Mouse (Mus musculus) spleen, postnatal 10 days (tissue): ENCODE measurements at regions not wholly inside any gene's neighbourhood (a gene's known extent, or its start where the extent isn't known, plus 50 kb on each side); places are given as distances from the start of the nearest gene placed in this dataset.
A peak's percentile ranks its signal among the peaks of the same experiment; 100 is the strongest.

Source experiments
- DNase-seq, 2 experiments: peaks; one replicate each; pipeline ENCODE4 v3.0.0; 2021 to 2022; ENCODE audit warnings: low spot score in 2 of 2

DNA sequence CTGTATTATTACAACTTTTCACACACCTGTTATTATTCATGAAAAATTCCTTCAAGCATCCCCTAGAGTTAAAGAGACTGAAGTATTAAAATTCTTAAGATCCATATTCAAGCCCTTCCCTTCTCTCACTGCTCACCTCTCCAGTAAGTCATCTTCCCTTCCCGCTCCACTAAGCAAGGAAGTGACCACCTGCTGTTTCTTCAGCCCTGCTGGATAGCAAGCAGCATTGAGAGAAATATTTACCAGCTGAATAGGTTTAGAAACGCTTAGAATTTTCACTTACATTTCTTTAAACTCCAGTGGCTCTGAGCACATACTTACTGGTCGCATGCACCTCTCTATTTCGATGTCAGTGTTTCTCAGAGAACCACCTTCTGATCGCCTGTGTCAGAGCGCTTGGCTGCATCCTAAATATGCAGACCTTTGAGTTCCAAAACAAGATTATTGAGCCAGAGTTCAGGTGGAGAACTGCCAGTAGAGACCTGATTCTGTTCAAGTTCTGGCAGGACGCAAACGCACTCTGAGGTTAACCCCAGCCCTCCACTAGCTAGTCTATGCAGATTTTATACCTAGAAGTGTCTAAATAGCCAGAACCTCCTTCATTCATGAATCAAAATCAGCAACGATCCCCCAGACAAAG lies 314.9 kb downstream of the Mllt3 start:
- no peak for DNase-seq

DNA sequence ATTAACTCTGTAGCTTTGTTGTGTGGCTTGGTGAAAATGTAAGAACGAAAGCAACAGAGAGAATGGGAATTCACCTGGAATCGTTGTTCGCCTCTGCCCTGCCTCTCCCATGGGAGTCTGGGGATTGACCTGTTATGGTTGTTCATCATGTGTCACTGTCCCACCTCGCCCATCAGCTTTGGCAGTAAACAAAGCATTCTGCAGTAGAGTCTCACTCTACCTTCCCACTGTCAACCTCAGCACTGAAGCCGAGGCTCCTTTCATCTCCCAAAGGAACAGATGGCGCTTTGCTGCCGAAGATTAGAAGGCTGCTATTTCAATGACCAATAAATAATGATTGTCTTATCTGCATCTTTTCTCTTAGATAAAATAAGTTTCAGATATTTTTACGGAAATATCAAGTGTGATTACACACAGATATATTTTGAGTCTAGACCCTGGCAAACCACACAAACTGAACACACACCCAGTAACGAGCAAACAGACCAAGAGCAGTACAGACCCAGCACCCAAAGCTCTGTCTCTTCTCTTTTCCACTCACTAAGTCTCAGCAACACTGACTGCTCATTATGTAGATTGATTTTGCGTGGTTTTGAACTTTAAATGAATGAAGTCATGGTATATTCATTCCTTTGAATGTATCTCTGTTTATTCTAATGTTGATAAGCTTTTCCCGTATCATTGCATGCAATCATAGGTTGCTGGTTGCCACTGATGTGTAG lies 317.8 kb downstream of the Mllt3 start:
- DNase-seq, result no peak

DNA sequence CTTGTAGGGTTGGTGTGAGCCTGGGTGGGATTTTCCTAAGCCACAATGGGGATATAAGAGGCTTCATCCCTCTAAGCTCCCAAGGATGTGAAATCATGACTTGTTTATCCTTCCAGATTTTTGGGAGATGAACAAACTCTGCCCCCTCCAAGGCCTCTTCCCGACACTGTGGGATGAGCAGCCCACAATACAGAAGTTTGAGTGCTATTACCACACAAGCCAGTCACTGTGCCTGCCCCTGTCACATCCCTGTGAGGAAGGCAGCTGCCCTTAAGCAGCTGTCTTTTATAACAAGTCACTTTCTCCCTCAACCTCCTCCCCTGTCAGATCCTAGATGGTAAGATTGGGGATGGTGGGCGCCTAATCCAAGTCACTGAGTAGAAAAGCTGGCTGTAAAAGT lies 320.5 kb downstream of the Mllt3 start:
- DNase-seq, result no peak

DNA sequence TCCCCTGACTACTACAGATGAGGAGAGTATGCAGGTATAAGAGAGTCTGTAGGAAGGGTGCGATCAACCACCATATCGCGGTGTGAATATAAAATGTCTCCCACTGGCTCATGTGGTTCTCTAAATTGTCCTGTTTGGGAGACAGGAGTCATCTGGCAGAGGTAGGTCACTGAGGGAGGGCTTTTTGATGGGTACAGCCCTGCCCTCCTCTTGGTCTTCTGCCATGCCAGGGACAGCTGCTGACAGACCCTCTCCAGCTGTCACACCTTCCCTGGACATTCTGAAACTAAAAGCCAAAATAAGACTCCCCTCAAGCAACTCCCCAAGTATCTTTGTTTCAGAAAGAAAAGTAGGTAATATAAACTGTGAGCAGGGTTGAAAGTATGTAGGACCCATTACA lies 320.9 kb downstream of the Mllt3 start:
- no peak for DNase-seq

DNA sequence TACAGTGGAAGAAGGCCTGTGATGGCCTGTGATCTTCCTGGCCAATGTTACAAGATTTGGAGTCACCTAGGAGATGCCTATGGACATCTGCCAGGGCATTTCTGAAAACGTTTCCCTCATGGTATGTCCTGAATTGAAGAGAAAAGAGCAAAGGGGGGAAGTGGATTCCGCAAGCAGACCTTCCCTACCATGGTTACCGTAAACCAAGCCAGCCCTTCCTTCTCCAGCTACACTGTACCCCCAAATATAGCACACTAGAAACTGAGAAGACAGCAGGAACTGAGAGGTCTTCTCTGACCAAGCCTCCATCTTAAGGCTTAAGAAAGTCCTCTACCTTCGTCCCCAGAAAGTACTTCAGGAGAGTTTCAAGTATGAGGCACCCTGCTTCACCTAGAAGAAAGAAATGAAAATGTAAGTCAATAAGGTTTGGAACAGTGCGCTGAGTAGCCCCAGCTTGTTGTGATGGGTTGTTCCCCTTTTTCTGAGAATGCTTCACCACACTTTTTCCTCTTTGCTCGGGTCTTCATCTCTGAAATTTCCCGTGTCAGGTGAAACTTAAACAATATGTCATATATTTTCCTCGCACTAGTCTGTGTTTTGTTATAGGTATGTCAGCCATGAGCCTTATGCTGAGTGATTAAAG lies 321.9 kb downstream of the Mllt3 start:
- no peak for DNase-seq

DNA sequence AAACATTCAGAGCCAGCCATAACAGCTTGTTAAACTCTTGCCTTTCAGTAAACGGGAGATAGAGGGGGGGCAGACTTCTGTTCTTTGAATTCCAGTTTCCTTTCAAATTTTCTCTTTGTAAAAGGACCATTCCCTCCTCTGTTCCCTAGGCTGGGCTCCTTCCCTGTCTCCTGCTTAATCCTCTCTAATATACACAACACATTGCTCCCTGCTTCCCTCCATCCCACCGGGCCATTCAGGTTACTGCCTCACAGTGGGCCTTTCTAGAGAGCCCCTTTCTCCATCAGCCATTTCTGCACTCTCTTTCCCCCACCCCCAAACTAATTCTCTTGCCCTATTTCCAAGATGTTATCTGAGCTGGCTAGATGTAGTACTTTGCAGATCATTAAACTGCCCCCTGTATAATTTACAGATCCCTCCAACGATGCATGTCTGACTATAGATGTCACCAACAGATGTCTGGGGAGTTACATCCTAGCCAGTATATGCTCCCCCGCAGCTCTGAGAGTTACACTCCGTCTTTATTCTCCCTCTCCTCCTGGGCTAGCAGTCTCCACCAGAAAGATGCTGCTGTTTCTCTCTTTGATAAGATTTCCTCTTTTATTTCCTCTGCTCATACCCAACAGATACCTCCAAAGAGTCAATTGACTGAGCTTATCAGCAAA lies 324.1 kb downstream of the Mllt3 start:
- no peak for DNase-seq

DNA sequence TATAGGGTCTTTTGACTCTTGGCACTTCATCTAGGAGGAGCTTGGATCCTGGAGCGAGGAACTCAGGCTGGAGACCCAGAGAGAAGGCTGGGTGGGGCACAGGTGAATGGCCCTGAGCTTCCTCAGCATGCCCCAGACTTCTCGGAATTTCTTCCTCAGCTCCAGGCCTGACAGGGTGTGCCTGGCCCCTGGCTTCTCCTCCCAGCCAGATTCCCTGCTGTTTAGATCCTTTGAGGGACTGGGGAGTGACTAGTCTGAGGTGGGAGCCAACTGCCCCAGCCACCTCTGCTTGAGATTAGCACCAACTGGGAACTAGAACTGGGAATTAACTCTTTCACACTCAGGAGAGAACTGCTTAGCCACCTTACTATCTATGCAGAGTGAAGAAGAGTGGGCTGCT lies 325.8 kb downstream of the Mllt3 start:
- no peak for DNase-seq

DNA sequence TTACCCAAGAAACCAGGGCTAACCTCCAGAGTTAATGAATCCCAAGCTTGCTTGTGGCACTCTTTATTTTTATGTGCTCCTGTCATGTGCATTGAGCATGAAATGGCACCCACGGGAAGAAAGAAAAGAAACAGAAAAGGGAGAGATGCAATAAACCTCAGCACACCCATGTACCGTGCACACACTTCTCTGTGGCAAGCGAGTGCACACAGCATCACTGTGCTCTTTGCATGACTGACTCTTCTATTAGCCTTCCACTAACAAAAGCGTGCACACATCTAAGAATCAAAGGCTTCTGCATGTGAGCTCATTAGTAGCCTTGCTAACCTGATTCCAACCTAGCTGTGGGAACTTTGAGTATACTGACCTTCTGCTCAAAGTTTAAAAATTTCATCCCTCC lies 330.3 kb downstream of the Mllt3 start:
- DNase-seq, result no peak

DNA sequence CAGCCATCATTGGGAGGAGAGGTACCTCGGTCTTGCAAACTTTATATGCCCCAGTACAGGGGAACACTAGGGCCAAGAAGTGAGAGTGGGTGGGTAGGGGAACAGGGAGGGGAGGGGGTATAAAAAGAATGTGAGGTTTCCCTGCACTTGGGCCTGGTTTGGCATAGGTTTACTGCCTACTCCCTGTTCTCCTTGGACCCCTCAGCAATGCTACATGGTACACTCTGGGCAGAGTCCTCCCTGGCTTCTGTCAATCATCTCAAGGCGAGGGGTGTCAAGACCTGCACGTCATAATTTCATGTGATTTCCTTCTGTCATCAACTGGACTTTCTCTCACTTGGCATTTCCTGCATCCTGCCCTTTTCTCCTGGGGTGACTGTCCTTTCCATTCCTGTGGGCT lies 330.9 kb downstream of the Mllt3 start:
- no peak for DNase-seq

DNA sequence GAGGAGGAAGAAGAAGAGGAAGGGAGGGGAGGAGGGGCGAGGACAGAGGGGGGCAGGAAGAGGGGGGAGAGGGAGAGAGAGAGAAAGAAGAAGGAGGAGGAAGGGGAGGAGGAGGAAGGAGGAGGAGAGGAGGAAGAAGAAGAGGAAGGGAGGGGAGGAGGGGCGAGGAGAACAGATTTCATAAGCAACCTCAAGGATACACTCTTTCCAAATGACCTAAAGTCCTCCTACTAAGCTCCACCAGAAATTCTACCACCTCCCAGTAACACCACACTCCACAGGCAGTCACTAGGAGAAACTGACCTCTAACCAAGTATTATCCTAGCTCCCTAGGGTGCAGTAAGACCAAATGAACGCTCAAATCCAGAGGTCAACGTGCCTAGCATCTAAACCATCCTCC lies 332.1 kb downstream of the Mllt3 start:
- no peak for DNase-seq

DNA sequence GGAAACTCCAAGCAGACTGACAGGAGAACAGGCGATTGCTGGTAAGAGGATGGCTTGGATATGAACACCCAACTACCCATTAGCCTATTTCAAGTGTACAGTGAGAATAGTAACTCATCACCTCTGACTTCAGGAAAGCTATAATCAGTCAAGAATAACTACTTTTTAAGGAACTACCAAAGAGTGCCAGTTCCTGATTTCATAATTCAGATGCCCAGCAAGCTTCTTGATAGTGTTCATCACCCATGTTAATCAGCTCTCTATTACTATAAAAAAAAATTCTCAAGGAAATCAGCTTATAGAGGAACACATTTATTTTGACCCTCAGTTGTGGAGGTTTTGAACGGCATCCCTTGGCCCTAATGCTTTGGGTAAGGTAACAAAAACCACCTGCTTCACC lies 332.7 kb downstream of the Mllt3 start:
- no peak for DNase-seq

DNA sequence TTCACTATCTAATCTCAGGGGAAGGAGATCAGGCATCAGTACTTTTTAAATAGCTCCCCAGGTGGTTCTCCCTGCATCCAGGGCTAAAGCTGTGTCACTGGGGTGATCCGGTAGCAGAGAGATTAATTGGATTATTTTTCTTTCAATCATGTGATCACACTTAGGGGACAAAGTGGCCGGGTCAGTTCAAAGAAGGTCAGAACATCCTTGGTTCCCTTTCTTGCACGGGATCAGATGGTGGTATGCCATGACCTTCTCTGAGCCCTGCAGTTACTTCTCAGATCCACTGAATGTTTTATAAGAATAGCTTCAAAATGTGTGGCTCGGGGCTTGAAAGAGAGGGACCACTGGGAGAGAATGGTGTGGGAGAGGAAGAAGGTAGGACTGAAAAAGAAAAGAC lies 333.6 kb downstream of the Mllt3 start:
- DNase-seq, result no peak

DNA sequence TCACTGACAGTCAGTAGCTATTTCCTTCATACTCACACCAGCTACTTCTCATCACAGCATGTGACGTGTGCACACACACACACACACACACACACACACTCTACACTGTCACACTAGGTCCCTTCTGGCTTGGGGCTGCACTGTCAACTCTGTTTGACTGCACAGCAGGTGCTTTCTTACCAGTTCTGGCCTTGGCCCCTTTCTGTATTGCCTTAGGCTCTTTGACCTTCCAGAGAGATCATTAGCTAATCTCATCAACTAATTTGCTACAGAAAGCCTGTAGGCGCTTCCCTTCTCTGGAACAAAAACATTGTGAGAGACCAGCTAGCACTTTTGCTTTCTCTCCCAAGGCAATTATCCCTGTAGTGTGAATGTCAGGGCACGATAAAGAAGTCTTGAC lies 334.4 kb downstream of the Mllt3 start:
- DNase-seq, result no peak

DNA sequence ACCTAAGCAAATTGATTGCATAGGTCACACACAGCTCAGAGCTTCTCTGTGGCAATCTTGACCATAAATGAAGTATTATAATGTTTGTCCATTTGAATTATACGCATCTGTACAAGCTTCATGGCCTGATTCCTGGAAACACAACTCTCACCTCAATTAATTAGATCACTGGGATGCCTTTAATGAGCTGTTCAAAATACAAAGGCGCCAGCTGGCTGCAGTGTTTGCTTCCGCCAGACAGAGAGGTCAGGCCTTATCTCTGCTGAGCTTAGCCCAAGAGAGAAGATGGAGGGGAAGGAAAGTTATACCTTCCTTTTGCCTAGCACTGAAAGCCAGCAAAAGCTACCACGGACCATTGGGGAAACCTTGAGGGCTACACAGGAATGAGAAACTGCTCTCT lies 336.2 kb downstream of the Mllt3 start:
- no peak for DNase-seq

DNA sequence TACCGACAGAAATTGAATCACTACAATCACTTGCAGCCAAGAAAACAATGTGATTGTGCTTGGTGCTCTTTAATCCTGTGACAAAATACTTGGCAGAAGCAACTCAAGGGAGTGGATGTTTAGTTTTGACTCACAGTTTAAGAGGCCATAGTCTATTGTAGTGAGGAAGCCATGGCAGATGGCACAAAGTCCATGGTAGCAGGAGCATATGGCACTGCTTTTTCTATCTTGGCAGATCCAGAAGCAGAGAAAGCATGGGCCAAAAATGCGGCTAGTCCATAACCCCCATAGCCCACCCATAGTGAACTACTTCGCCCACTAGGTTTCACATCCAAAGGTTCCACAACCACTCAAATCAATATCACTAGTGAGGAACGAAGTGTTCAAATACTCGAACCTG lies 337.4 kb downstream of the Mllt3 start:
- DNase-seq, result no peak

DNA sequence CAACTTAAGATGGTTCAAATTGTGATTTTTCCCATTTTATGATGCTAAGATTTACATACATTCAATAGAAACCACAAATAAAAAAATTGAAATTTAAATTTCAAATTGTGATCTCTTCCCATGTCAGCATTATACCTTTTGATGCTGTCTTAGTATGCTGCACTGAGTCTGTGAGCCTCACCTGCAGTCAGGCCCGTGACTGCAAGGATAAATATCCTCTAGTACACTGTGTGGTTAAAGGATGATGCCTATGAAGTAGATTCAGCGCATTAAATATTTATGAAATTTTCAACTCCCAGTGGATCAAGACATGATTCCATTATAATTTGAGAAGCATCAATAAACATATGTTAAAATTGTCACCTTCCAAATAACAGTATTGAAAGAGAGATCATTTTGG lies 340.4 kb downstream of the Mllt3 start:
- DNase-seq, result no peak

DNA sequence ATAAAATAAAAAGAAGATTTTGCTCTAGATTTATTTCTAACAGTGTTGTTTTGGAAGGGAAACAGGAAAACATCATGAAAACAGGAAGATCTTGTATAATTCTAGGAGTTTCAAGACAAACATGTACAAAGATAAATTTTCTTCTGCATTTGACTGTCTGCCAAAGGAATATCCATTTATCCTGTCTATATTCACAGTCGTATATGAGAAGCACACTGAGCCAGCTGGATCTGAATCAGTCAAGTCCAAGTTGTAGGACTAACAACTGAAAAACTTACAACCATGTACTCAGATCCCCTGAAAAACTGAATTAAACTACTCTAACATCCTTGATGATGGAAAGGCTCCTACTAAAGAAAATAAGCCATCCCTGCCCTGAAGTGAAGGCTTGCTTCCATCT lies 348.2 kb downstream of the Mllt3 start:
- DNase-seq, result no peak

DNA sequence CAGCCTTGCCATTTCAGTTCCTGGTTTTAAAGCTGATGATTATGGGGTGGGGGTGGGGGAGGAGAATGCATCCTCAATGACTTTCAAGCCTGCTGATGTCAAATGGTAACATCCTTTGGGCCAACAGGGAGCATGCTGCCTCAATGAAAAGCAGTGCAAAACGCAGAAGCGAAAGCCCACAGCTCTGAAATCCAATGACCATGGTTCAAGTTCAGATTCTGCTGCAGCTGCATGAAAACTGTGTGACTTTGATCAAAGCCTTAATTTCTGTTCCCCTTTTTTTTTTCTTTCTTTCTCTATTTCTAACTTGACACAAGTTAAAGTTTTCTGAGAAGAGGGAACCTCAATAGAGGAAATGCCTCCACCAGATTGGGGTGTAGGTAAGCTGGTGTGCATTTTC lies 350.4 kb downstream of the Mllt3 start:
- peak in 1 of 2 experiments; percentile 14 for DNase-seq

DNA sequence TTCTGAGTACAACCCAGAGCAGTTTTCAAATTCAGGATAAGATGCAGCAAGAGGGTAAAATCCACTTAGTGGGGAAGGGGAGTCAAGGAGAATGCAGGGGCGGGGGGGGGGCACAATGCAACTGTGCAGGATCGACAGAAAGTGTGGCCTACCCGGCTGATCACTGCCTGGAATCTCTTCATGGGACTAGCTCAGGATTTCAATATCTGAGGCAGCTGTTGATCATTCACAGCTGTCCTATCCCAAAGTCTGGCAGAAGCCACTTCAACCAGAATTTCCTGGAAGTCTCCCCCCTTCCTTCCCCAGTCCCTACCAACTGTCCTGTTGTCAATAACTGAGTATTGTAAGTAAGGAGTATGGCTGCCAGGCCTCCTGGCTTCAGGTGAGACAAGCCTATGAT lies 362.1 kb downstream of the Mllt3 start:
- DNase-seq, result no peak

DNA sequence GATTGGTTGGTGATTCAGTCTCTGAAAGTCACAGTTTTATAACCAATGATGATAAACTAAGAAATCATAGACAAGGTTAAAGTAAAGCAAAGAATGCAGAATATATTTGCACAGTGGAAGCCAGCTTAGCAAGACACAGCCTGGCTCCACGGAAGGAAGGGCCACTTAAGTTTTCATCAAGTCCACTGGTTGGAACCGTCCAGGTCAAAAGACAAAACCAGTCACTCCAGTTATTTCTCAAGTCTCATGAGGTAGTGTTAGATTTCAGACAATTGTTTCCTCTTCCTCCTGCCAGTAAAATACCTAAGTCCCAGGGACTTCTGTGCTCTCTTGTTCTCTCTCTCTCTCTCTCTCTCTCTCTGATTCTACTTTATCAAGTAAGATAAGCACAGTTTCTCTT lies 363.0 kb downstream of the Mllt3 start:
- DNase-seq, result no peak

DNA sequence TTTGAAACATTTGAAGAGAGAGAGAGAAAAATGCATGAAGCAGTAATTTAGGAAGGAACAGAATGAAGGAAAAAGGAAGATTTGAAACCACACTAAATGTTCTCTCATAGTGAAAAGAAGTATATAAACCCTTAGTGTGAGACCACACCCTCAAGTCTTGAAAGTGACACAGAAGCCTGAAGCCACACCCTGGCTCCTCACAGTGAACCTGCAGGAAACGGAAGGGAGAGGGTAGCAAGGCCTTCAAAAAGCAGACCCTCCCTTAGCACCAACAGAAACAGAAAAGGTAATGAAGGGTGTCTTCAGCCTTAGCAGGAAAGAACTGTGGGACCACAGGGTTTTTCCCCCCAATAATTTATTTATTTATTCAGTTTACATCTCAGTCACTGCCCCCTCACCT lies 363.7 kb downstream of the Mllt3 start:
- no peak for DNase-seq

DNA sequence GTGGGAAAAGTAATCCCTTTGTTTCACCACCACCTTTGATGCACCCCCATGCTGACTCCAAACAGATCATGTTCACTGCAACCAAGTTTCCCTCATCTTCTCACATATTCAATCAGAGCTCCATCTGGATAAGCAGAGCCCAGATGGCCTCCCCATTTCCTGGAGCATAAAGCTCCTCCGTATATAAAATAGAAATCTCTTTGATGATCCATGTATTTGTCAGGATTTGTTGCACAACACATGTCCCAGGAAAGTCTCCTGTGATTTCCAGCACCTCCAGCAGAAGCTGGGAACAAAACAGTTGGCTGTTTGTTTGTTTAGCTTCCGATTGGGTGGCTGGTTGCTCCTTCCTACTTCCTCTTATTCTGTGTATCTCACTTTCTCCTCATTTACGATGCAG lies 364.9 kb downstream of the Mllt3 start:
- no peak for DNase-seq
